Mouse (Mus musculus): ENCODE data around the gene 2010111I01Rik.

- TF ChIP-seq CTCF (IDR thresholded peaks at IDR 0.05; ENCODE audit: insufficient read depth, low read depth, low read length) (no peak), POLR2A (IDR thresholded peaks at IDR 0.05; ENCODE audit: insufficient read depth, low read depth, low read length) (no peak)
Measured at GRCm38 (mm10) chr13:63216537-63216936, 251.8 kb downstream of the 2010111I01Rik start.
